Mouse (Mus musculus): ENCODE measurements around the gene Agbl2. TPM values are rescaled to one million over a fixed set of nuclear protein-coding genes. Genes with fewer than 3 reads are reported as not detected.
A peak's percentile ranks its signal among the peaks of the same experiment; 100 is the strongest.

Gene Agbl2
- polyA plus RNA-seq (2012; rRNA removed) (0.03 and 0.06 TPM in 2 replicates), polyA plus RNA-seq (2014; fragmentation: Nextera tagmentation; extraction: Ambion mirVana) (not detected in 2 replicates)

- H3K4me3 ChIP-seq (ENCODE audit: insufficient read depth in 1 of 2, low read depth in 2 of 2, low read length in 2 of 2): peak within 1 kb of the TSS; percentile 11 to 41
- ATAC-seq (ENCODE audit: insufficient read depth): no peak
- H3K4me2 ChIP-seq (ENCODE audit: low read depth): peak within 1 kb of the TSS; percentile 62
- 0 out of 4 replicates have a peak, but pooled peaks cover 0 to 2% of the 10 kb centered on the region in 2 experiments for H3K4me1 ChIP-seq (replicated peaks; ENCODE audit: control insufficient read depth in 2 of 2, insufficient read depth in 2 of 2, low read length in 1 of 2)
- peaks cover 36% of the 10 kb centered on the region for H3K36me3 ChIP-seq (replicated peaks; ENCODE audit: control insufficient read depth, insufficient read depth, low read depth)
- WGBS (ENCODE audit: insufficient replicate concordance): 7% methylated on average over 11 of the region's 11 CpGs
- no peaks in the 10 kb centered on the region for H3K9me3 ChIP-seq (ENCODE audit: control insufficient read depth, low read length)
- no peak for DNase-seq (ENCODE audit: low read depth in 3 of 3, low spot score in 3 of 3)
- TF ChIP-seq EP300 (IDR thresholded peaks at IDR 0.05; ENCODE audit: low read depth): no peak
- no peak for TF ChIP-seq CTCF (IDR thresholded peaks at IDR 0.05; ENCODE audit: low read depth)
- H3K9ac ChIP-seq (replicated peaks): no peak within 1 kb of the TSS
- peaks cover 21% of the 10 kb centered on the region for H3K27me3 ChIP-seq (ENCODE audit: control insufficient read depth, insufficient read depth, low read length)
- H3K27ac ChIP-seq: no peak within 1 kb of the TSS
Observed at GRCm38 (mm10) chr2:90782458-90782857, at the start of gene Agbl2. TSS of gene Agbl2 (plus strand) at chr2:90782727.

- DNase-seq (ENCODE audit: low read depth in 3 of 3, low spot score in 3 of 3) (no peak), ATAC-seq (ENCODE audit: insufficient read depth) (no peak)
- H3K27ac ChIP-seq: no peak overlapping the region
- no peaks in the 10 kb centered on the region; a peak in 1 of 4 replicates for H3K4me1 ChIP-seq (replicated peaks; ENCODE audit: control insufficient read depth in 2 of 2, insufficient read depth in 2 of 2, low read length in 1 of 2)
- TF ChIP-seq CTCF (IDR thresholded peaks at IDR 0.05; ENCODE audit: low read depth) (no peak), EP300 (IDR thresholded peaks at IDR 0.05; ENCODE audit: low read depth) (no peak)
- H3K4me2 ChIP-seq (ENCODE audit: low read depth): no peak overlapping the region
- H3K9ac ChIP-seq (replicated peaks): no peak overlapping the region
- H3K27me3 ChIP-seq (ENCODE audit: control insufficient read depth, insufficient read depth, low read length): no peaks in the 10 kb centered on the region
- peaks cover 69% of the 10 kb centered on the region for H3K36me3 ChIP-seq (replicated peaks; ENCODE audit: control insufficient read depth, insufficient read depth, low read depth)
- no peak overlapping the region for H3K4me3 ChIP-seq (ENCODE audit: insufficient read depth in 1 of 2, low read depth in 2 of 2, low read length in 2 of 2)
- WGBS (ENCODE audit: insufficient replicate concordance): 91% methylated on average over 11 of the region's 11 CpGs
- no peaks in the 10 kb centered on the region for H3K9me3 ChIP-seq (ENCODE audit: control insufficient read depth, low read length)
Observed at GRCm38 (mm10) chr2:90735326-90735725, 47.2 kb upstream of the Agbl2 start.

GRCm38 (mm10) chr2:90738801-90739200 is 43.7 kb upstream of the Agbl2 start:
- Histone ChIP-seq H3K4me3 (ENCODE audit: insufficient read depth in 1 of 2, low read depth in 2 of 2, low read length in 2 of 2) (no peak overlapping the region), H3K4me1 (replicated peaks; ENCODE audit: control insufficient read depth in 2 of 2, insufficient read depth in 2 of 2, low read length in 1 of 2) (no peaks in the 10 kb centered on the region; a peak in 1 of 4 replicates), H3K9me3 (ENCODE audit: control insufficient read depth, low read length) (no peaks in the 10 kb centered on the region), H3K27ac (no peak overlapping the region), H3K9ac (replicated peaks) (no peak overlapping the region), H3K4me2 (ENCODE audit: low read depth) (no peak overlapping the region), H3K36me3 (replicated peaks; ENCODE audit: control insufficient read depth, insufficient read depth, low read depth) (peaks cover 36% of the 10 kb centered on the region), H3K27me3 (ENCODE audit: control insufficient read depth, insufficient read depth, low read length) (no peaks in the 10 kb centered on the region)
- TF ChIP-seq EP300 (IDR thresholded peaks at IDR 0.05; ENCODE audit: low read depth) (no peak), CTCF (IDR thresholded peaks at IDR 0.05; ENCODE audit: low read depth) (no peak)
- WGBS (ENCODE audit: insufficient replicate concordance): 83% methylated on average over 3 of the region's 3 CpGs
- no peak for ATAC-seq (ENCODE audit: insufficient read depth)
- DNase-seq (ENCODE audit: low read depth in 3 of 3, low spot score in 3 of 3): no peak

GRCm38 (mm10) chr2:90739327-90739726 is 43.2 kb upstream of the Agbl2 start:
- DNase-seq (ENCODE audit: low read depth in 3 of 3, low spot score in 3 of 3): no peak
- H3K27me3 ChIP-seq (ENCODE audit: control insufficient read depth, insufficient read depth, low read length): no peaks in the 10 kb centered on the region
- ATAC-seq (ENCODE audit: insufficient read depth): no peak

GRCm38 (mm10) chr2:90739921-90740320 is 42.6 kb upstream of the Agbl2 start:
- no peak overlapping the region for H3K4me2 ChIP-seq (ENCODE audit: low read depth)
- no peak for ATAC-seq (ENCODE audit: insufficient read depth)
- WGBS (ENCODE audit: insufficient replicate concordance): 74% methylated on average over 5 of the region's 5 CpGs

More at GRCm38 (mm10) chr2:90739327-90739726, 43.2 kb upstream of the Agbl2 start:
- no peak overlapping the region for H3K9ac ChIP-seq (replicated peaks)
- no peaks in the 10 kb centered on the region for H3K9me3 ChIP-seq (ENCODE audit: control insufficient read depth, low read length)
- H3K27ac ChIP-seq: no peak overlapping the region
- no peak overlapping the region for H3K4me3 ChIP-seq (ENCODE audit: insufficient read depth in 1 of 2, low read depth in 2 of 2, low read length in 2 of 2)
- no peak overlapping the region for H3K4me2 ChIP-seq (ENCODE audit: low read depth)
- no peak for TF ChIP-seq EP300 (IDR thresholded peaks at IDR 0.05; ENCODE audit: low read depth)
- TF ChIP-seq CTCF (IDR thresholded peaks at IDR 0.05; ENCODE audit: low read depth): no peak
- WGBS (ENCODE audit: insufficient replicate concordance): 84% methylated on average over 3 of the region's 3 CpGs
- peaks cover 31% of the 10 kb centered on the region for H3K36me3 ChIP-seq (replicated peaks; ENCODE audit: control insufficient read depth, insufficient read depth, low read depth)
- peaks cover 2% of the 10 kb centered on the region in 2 experiments; a peak in 3 of 4 replicates for H3K4me1 ChIP-seq (replicated peaks; ENCODE audit: control insufficient read depth in 2 of 2, insufficient read depth in 2 of 2, low read length in 1 of 2)

More at GRCm38 (mm10) chr2:90739921-90740320, 42.6 kb upstream of the Agbl2 start:
- Histone ChIP-seq H3K27me3 (ENCODE audit: control insufficient read depth, insufficient read depth, low read length) (no peaks in the 10 kb centered on the region), H3K4me1 (replicated peaks; ENCODE audit: control insufficient read depth in 2 of 2, insufficient read depth in 2 of 2, low read length in 1 of 2) (peaks cover 4 to 6% of the 10 kb centered on the region in 2 experiments; a peak in 3 of 4 replicates), H3K9ac (replicated peaks) (no peak overlapping the region), H3K9me3 (ENCODE audit: control insufficient read depth, low read length) (no peaks in the 10 kb centered on the region), H3K27ac (no peak overlapping the region), H3K4me3 (ENCODE audit: insufficient read depth in 1 of 2, low read depth in 2 of 2, low read length in 2 of 2) (no peak overlapping the region), H3K36me3 (replicated peaks; ENCODE audit: control insufficient read depth, insufficient read depth, low read depth) (peaks cover 26% of the 10 kb centered on the region)
- no peak for DNase-seq (ENCODE audit: low read depth in 3 of 3, low spot score in 3 of 3)
- TF ChIP-seq EP300 (IDR thresholded peaks at IDR 0.05; ENCODE audit: low read depth) (no peak), CTCF (IDR thresholded peaks at IDR 0.05; ENCODE audit: low read depth) (no peak)
